Mouse (Mus musculus) spleen, adult 2 months (tissue): ENCODE results near the gene Kyat3. TPM values are rescaled to one million over a fixed set of nuclear protein-coding genes. Genes with fewer than 3 reads are reported as not detected.

Experiments used
- DNase-seq, 2 experiments: peaks; one replicate each; pipeline versions ENCODE4 v3.0.0 to v3.0.0-alpha.2; 2012 to 2021; ENCODE audit warnings: low spot score in 2 of 2, low read depth in 1 of 2
- H3K27ac ChIP-seq: fragments of 200-500 bp; 2 replicates; pipeline ENCODE4 v1.5.1; 2012; ENCODE audit warnings: low read length, inconsistent platforms; ENCODE audit not compliant: insufficient read depth
- H3K27me3 ChIP-seq: fragments of 200-500 bp; 2 replicates; pipeline ENCODE4 v1.6.1; 2012; ENCODE audit warnings: mild to moderate bottlenecking, moderate library complexity, low read length, inconsistent platforms; ENCODE audit not compliant: control insufficient read depth, insufficient read depth
- H3K36me3 ChIP-seq: fragments of 200-500 bp; 2 replicates; pipeline ENCODE4 v1.6.1; 2012; ENCODE audit warnings: mild to moderate bottlenecking, low read length, inconsistent platforms; ENCODE audit not compliant: control insufficient read depth, insufficient read depth
- H3K4me1 ChIP-seq: fragments of 200-500 bp; 2 replicates; pipeline ENCODE4 v1.6.1; 2011; ENCODE audit warnings: inconsistent platforms; ENCODE audit not compliant: control insufficient read depth, insufficient read depth, insufficient read length
- H3K4me3 ChIP-seq: fragments of 200-500 bp; 2 replicates; pipeline ENCODE4 v1.5.1; 2011; ENCODE audit warnings: mild to moderate bottlenecking, inconsistent platforms; ENCODE audit not compliant: insufficient read depth, insufficient read length; ENCODE audit errors: extremely low read depth
- CTCF ChIP-seq: fragments of 200-500 bp; IDR thresholded peaks from 2 replicates; pipeline ENCODE4 v1.5.1; 2011; ENCODE audit warnings: mild to moderate bottlenecking, inconsistent platforms; ENCODE audit not compliant: insufficient read depth, insufficient read length, insufficient replicate concordance; ENCODE audit errors: extremely low read depth
- POLR2A ChIP-seq: fragments of 200-500 bp; IDR thresholded peaks from 2 replicates; pipeline ENCODE4 v1.6.1; 2011; ENCODE audit warnings: low read depth, low read length, inconsistent platforms
- WGBS: fragments of 180-500 bp; shearing (Covaris S2); methylation state at CpG from one replicate; pipeline ENCODE4 v1.1.7; 2018; 5-methylcytosine and 5-hydroxymethylcytosine counted together
- polyA plus RNA-seq: library from polyadenylated mRNA; depleted of rRNA; stranded (reverse); fragments of >200 nt; gene quantifications from 2 replicates; pipeline ENCODE4 v1.2.3, GENCODE M21; 2012

The Kyat3 gene
- polyA plus RNA-seq, 1 experiment = 0.97 TPM

GRCm38 (mm10) chr3:142725481-142725880 is 24.6 kb downstream of the Kyat3 start:
- WGBS = 86% methylated on average over 2 of the region's 2 CpGs

DNA sequence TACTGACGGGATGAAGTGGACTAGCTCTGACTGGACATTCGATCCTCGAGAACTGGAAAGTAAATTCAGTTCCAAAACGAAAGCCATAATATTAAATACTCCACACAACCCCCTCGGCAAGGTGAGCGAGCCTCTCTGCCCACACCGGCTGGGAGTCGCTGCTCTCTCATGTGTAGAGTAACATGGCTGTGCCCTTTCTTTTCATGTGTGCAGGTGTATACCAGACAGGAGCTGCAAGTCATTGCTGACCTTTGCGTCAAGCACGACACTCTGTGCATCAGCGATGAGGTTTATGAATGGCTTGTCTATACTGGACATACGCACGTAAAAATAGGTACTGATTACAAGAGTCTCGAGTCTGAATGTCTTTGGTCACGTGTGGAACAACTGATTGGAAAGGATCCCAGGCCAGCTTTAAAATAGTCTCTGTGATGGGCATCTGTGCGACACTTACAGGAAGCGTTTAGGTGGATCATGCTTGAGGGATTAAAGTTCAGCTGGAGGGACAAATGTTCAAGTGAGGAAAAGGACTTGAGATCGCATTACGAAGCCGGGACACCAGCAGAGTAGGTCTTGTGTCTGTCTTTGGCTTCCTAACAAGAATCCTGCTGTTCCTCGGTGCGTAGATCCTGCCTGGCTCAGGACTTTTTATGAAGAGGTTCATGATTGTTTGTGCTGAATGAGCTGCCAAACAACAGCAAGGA is 25.3 kb downstream of the Kyat3 start:
- WGBS = 91% methylated on average over 22 of the region's 22 CpGs

More at GRCm38 (mm10) chr3:142725481-142725880, 24.6 kb downstream of the Kyat3 start:
- H3K27ac ChIP-seq = no peak overlapping the region
- no peak for TF ChIP-seq CTCF
- TF ChIP-seq POLR2A = no peak
- no peak for DNase-seq
- no peaks in the 10 kb centered on the region for H3K4me1 ChIP-seq
- peaks cover 1% of the 10 kb centered on the region; the same call in 1 of the 2 replicates for H3K36me3 ChIP-seq
- H3K27me3 ChIP-seq = no peaks in the 10 kb centered on the region
- H3K4me3 ChIP-seq = no peak overlapping the region

DNA sequence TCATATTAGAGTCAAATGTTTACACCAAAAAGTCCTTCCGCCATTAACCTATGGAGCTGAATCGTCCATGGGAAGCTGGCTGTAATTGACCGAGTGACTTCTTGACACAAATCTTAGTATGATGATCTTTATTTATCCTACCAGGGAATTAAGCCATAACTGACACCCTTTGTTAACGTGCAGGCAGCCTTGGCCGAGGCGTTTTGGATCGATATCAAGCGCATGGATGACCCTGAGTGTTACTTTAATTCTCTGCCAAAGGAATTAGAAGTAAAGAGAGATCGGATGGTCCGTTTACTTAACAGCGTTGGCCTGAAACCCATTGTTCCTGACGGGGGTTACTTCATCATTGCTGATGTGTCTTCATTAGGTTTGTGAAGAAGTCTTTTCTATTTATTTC is 33.4 kb downstream of the Kyat3 start:
- no peaks in the 10 kb centered on the region for H3K27me3 ChIP-seq
- TF ChIP-seq POLR2A = no peak
- TF ChIP-seq CTCF = no peak
- no peak for DNase-seq
- H3K4me3 ChIP-seq = no peak overlapping the region
- 91% methylated on average over 12 of the region's 12 CpGs for WGBS
- no peak overlapping the region for H3K27ac ChIP-seq
- H3K4me1 ChIP-seq = no peaks in the 10 kb centered on the region
- no peaks in the 10 kb centered on the region; the same call in 1 of the 2 replicates for H3K36me3 ChIP-seq

More for the DNA sequence above, 25.3 kb downstream of the Kyat3 start:
- no peak for DNase-seq
- Histone ChIP-seq H3K4me1 (no peaks in the 10 kb centered on the region), H3K36me3 (peaks cover 1% of the 10 kb centered on the region; the same call in 1 of the 2 replicates), H3K27me3 (no peaks in the 10 kb centered on the region), H3K4me3 (no peak overlapping the region), H3K27ac (no peak overlapping the region)
- TF ChIP-seq CTCF (no peak), POLR2A (no peak)

DNA sequence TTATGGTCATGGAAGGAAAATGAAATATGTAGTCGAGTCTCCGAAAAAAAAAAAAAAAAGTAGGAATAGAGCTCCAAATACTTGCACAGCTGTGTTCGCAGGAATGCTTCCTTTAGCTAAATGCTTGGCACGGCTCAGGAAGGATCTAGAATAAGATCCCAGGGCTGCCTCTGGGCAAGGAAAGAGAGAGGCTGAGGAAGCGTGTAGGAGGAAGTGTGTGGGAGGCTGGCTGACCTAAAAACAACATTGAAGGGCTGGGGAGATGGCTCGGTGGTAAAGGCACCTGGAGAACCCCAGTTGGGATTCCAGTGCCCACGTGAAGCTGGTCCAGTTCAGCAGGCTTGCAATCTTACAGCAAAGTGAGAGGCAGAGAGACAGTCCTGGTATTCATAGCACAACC is 40.0 kb downstream of the Kyat3 start:
- 55% methylated on average over 7 of the region's 7 CpGs for WGBS
- Histone ChIP-seq H3K27ac (no peak overlapping the region), H3K4me1 (no peaks in the 10 kb centered on the region), H3K4me3 (no peak overlapping the region), H3K27me3 (no peaks in the 10 kb centered on the region), H3K36me3 (no peaks in the 10 kb centered on the region; the same call in 1 of the 2 replicates)
- TF ChIP-seq CTCF (no peak), POLR2A (no peak)
- no peak for DNase-seq

GRCm38 (mm10) chr3:142743973-142744898 is 43.4 kb downstream of the Kyat3 start:
- H3K4me1 ChIP-seq = no peaks in the 10 kb centered on the region
- TF ChIP-seq CTCF (peak; percentile 66; the same call in 1 of the 2 replicates), POLR2A (no peak)
- H3K36me3 ChIP-seq = no peaks in the 10 kb centered on the region
- peak; percentile 17 to 31 for DNase-seq
- no peak overlapping the region for H3K4me3 ChIP-seq
- no peak overlapping the region for H3K27ac ChIP-seq
- H3K27me3 ChIP-seq = no peaks in the 10 kb centered on the region
- 69% methylated on average over 21 of the region's 21 CpGs for WGBS

DNA sequence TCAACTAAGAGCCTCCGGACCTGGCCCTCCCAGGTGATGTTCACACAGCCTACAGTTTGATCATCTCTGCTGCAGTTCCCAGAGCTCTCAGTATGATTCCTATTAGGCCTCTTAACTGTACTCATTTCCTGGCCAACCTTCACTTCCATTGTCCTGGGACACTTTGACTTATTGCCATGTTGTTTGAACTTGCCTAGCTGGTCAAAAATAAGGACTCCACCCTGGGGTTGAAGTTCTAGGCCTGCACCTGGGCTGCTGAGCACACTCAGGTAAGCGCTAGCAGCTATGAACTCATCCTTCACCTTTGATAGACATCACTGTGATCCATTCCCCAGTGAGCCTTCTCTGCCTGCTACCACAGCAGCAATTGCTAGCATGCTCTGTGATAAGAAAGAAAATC is 44.2 kb downstream of the Kyat3 start:
- TF ChIP-seq CTCF = no peak
- TF ChIP-seq POLR2A = no peak
- no peaks in the 10 kb centered on the region for H3K4me1 ChIP-seq
- H3K27me3 ChIP-seq = no peaks in the 10 kb centered on the region
- WGBS = 97% methylated on average over 2 of the region's 2 CpGs
- no peaks in the 10 kb centered on the region for H3K36me3 ChIP-seq
- DNase-seq = no peak
- H3K27ac ChIP-seq = no peak overlapping the region
- no peak overlapping the region for H3K4me3 ChIP-seq
